Mouse (Mus musculus) retina, embryonic 14.5 days (tissue): ENCODE results near the gene Bud31.
"Not testable (repeated sequence)": the region's sequence is repeated elsewhere in the genome, so short reads cannot be mapped to it uniquely, and the experiment has no call there.

Experiments used
- DNase-seq: peaks from one replicate; pipeline ENCODE4 v3.0.0-alpha.2; 2015; ENCODE audit warnings: low spot score

Bud31 gene

GRCm38 (mm10) chr5:145139571-145140519 lies at the start of gene Bud31, which contains the start of gene Pdap1:
Bud31 (plus strand) TSS chr5:145140362.
Pdap1 (minus strand) TSS chr5:145140238.
- DNase-seq = peak; percentile 97

DNA sequence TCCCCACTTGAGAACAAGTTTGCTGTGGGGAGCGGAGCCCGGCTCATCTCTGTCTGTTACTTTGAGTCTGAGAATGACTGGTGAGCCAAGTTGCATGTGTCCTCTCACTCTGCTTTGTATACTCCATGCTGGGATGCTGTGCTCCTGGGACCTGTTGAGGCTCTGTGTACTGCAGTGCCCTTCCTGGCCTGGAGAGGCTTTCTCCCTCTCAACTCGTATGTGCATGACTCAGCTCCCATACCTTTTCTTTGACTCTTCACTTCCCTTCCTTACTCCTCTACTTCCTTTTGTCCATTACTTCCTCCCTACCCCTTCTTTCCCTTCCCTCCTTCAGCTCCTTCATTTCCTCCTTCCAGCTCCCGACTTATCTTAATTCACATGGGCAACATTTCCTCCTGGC lies 44.0 kb upstream of the Bud31 start:
- DNase-seq = no peak

GRCm38 (mm10) chr5:145098340-145098821 lies 41.8 kb upstream of the Bud31 start:
- DNase-seq = no peak

DNA sequence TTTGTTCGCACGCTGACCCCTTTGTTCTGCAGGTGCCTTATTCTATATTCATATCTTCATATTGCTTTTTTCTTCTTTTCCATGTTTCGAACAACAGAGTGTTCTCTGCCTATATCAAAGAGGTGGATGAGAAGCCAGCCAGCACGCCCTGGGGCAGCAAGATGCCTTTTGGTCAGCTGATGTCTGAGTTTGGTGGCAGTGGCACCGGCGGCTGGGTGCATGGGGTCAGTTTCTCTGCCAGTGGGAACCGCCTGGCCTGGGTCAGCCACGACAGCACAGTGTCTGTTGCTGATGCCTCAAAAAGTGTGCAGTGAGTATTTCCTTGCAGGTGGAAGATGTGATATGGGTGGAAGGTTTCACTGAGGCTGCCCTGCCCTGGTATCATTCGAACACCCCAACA lies 39.2 kb upstream of the Bud31 start:
- no peak for DNase-seq

DNA sequence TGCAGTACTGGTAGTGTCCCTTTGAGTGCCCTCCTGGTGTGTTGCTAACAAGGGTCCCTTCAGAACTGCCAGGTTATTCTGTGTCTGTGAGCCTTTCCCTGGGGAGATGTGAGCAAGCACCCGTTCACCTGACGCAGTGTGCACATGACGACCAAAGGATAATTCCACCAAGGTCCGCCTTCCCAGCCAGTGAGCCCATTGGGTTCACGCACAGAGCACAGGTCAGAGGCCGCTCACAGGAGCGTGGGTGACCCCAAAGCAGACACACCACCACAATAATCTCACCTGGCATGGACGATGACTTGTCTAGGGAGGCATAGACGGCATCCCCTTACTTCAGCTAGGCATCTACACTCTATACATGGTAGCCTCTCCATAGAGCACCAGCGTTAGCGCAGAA lies 38.7 kb upstream of the Bud31 start:
- not testable (repeated sequence) for DNase-seq

DNA sequence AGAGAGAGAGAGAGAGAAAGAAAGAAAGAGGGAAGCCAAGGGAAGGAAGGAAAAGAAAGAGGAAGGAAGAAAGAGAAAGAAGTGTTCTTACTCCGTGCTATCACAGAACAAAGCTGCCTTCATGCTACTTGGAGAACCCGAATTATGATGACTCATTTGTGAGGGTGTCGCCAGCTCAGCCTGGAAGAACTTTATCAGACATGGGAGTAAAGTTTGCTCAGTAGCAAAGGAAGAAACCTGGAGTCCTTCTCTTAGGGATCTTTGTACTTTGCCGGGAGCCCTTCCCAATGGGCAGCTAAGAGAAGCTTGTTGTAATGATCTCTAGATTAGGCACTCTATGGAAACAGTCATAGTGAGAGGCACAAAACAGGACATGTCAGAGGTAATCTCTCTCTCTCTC lies 37.5 kb upstream of the Bud31 start:
- no peak for DNase-seq

DNA sequence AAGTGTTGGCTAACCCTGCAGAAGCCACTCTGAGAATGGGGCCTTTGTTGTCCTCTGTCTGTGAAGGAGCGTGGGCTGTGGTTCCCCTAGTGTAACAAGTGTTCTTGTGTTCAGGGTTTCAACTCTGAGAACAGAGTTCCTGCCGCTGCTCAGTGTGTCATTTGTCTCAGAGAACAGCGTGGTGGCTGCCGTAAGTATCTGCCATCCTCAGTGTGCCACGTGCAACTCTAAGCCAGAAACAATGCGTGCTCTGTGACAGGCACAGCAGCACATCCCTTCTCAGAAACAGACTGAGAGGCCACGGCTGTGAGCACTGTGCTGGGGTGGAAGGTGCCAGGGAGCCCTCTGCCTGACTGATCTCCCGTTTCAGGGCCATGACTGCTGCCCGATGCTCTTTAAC lies 35.8 kb upstream of the Bud31 start:
- no peak for DNase-seq

GRCm38 (mm10) chr5:145105694-145106275 lies 34.4 kb upstream of the Bud31 start:
- no peak for DNase-seq

DNA sequence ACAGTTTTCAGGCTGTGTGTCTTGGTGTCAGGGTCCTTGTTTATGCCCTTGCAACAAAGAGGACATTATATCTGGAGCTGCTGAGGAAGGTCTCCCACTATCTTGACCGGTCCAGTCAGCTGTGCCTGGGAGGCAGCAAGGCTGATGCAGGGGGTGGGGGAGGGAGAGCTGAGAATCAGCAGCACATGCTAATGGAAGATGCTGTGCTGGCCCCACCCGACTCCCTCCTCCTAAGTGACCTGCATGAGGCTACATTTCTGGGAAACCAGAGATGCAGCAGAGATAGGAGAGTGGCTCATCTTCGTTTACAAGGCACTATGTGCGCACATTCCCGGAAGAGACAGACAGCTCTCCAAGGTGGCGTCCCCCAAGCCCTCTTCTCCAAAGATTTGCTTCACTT lies 29.8 kb upstream of the Bud31 start:
- DNase-seq = no peak

DNA sequence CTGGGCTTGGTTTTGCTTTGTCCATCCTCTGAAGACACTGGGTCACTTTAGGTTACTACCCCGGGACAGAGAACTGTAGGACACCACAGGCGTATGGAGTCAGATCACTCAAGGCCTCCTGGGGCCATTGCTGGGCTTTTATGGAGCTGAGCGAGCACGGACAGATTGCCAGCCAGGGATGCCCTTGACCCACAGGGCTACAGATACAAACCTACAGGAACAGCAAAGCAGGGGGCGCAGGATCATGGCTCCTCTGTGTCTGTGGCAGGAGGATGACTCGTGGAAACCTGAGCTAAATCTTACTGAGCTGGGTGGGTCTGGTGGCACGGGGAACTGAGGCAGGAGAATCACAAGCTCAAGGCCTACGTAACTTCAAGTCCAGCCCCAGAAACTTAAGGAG lies 27.6 kb upstream of the Bud31 start:
- no peak for DNase-seq

DNA sequence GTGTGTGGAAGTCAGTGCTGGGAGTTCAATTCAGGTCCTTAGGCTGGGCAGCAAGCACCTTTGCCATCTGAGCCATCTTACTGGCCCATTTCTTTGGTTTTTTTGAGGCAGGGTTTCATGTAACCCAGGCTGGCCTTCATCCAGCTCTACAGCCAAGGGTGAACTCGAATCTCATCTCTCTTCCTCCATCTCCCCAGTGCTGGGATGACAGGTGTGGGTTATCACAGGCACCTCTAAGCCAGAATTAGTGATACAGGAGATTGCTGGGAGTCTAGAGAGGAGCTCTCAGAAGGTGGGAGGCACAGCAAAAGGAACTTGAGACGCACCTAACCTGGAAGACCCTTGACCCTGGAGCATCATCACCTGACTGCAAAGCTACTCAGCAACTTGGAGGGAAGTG lies 26.7 kb upstream of the Bud31 start:
- no peak for DNase-seq

- DNase-seq = peak; percentile 69
Observed at GRCm38 (mm10) chr5:145114071-145114605, 26.0 kb upstream of the Bud31 start, which contains the start of gene Arpc1b. Arpc1b (plus strand) TSS chr5:145114215.

DNA sequence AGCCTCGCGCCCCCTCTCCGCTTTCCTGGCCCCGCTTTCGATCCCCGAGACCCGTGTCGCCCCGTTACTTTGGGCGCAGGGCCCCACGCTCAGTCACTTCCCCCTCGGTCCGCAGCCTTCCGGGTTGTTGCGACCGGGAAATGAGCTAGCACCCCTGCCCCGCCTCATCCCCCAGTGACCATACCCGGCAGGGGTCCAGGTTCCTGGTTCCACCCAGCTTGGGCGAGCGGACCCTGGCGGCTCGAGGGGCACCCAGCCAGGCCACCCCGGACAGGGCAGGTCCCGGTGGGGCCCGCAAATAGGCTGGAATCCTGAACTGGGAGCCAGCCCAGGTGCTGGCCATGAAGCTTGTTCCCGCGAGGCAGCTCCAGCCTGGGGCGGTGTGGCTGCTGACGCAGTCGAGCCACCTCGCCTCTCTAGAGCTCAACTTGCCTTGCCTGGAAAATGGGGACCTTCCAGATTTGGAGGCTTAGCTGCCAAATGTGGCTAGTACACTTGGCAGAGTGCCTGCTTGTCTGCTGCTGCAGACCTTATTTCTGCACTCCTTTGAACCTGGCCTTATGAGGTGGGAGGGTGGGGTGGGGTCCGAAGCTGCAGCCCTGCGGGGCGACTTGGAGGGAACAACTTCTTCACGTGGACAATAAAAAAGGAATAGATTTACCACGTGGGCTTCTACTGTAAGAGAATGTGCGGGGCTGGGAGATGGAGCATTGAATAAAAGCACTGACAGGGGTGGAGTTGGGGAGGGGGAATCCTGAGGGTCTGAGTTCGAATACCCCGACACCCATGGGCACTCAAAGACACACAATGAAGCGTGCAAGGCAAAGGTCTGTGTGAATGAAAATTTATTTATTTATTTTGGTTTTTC lies 25.3 kb upstream of the Bud31 start:
- DNase-seq = peak; percentile 22

DNA sequence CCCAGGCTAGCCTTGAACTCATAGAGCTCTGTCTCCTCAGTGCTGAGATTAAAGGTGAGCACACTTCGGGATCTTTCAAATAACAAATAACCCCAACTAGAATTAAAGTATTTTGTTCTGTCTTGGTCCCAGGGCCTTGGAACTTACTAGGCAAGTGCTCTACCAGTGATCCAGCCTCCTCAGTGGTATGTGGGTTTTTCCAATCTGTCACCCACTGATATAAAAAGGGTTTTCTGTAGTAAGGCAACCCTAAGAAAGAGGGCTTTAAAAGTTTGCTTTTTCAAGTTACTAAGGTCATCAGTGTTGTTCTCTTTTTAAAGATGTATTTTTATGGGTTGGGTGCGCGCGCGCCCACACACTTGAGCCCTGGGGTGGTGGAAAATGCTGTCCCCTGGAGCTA lies 24.4 kb upstream of the Bud31 start:
- no peak for DNase-seq

GRCm38 (mm10) chr5:145116316-145116715 lies 23.8 kb upstream of the Bud31 start:
- no peak for DNase-seq

GRCm38 (mm10) chr5:145116916-145117315 lies 23.2 kb upstream of the Bud31 start:
- peak; percentile 69 for DNase-seq

GRCm38 (mm10) chr5:145118005-145118404 lies 22.2 kb upstream of the Bud31 start:
- no peak for DNase-seq

GRCm38 (mm10) chr5:145118461-145118860 lies 21.7 kb upstream of the Bud31 start:
- DNase-seq = no peak

- no peak for DNase-seq
Observed at GRCm38 (mm10) chr5:145119385-145119784, 20.8 kb upstream of the Bud31 start.

DNA sequence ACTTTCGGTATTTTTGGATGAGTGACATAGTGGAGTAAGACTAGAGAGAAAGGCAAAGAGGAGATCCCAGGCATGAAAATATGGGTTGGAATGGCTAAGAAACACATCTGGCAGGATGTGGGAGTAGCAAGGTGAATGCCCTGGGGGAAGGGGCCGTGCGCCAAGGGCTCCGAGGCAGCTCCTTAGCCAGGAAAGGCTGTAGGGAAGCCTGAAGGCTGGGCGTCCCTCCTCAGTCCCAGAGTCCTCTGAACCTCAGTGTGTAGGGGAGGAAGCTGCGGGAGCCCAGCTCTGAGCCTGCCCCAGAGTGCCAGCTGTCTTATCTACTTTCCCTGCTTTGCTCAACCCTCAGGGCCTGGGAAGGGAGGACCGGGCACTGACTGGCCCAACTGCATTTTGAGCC lies 19.2 kb upstream of the Bud31 start:
- no peak for DNase-seq

- DNase-seq = no peak
Observed at GRCm38 (mm10) chr5:145123396-145123795, 16.8 kb upstream of the Bud31 start.

GRCm38 (mm10) chr5:145126580-145126979 lies 13.6 kb upstream of the Bud31 start:
- DNase-seq = no peak
